ENCODE assay signal across 7 mouse cellular contexts in the genomic region with DNA sequence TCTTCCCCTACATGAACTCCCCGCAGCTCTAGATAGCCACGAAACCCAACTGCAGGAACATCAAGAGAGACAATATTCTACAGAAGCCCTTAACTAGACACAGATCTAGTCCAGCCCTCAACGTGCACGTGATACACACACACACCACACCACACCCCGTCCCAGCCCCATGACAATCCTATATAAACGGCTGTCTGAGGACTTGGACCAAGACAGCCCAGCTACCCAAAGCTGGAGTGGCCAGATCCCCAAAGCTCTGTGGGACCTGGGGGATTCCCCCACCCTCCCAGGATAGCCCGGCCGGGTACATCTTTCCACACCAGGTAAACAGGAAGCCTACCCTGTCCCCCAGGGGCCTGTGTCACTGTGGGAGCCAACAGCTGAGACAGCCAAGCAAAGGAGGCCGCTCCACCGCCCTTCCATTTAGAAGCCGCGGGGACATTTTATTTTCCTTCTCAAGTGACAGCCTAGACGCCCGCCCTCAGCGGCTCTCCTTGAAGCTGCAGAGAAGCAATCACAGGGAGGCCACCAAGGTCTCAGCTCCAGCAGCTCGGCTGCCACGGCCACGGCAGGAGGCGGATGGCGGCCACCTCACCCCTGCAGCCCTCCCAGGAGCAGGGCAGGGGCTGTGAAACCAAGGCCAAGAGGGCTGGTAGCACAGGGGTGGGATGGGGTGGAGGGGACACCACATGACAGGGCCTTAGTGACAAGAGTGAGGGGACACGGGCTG. TPM values are rescaled to one million over a fixed set of nuclear protein-coding genes. Genes with fewer than 3 reads are reported as not detected.
DNase-seq lines count a peak whose midpoint lies in the region; ATAC-seq and TF ChIP-seq lines count a peak whose summit lies in the region.

No protein-coding gene starts in this region.

- peak; percentile 45 for ATAC-seq in intestine, embryonic 15.5 days
- ATAC-seq in frontal cortex, adult (ENCODE audit: low TSS enrichment) = no peak

- no peak for TF ChIP-seq POLR2A in ES-Bruce4 (IDR thresholded peaks at IDR 0.05; ENCODE audit: insufficient read depth, low read length)

- peak overlapping the region; percentile 14; the same call in 1 of the 2 replicates for H3K9ac ChIP-seq in ES-Bruce4 (ENCODE audit: low read depth, poor library complexity, severe bottlenecking)
- H3K9ac ChIP-seq in intestine, embryonic 15.5 days = peak overlapping the region; percentile 36

- H3K4me2 ChIP-seq in intestine, embryonic 15.5 days (replicated peaks) = peak overlapping the region; percentile 57

- peaks cover 33% of the 10 kb centered on the region for H3K4me1 ChIP-seq in ES-Bruce4 (ENCODE audit: control insufficient read depth, insufficient read depth, low read length)
- H3K4me1 ChIP-seq in intestine, embryonic 15.5 days (replicated peaks) = peaks cover 80% of the 10 kb centered on the region

- peak; percentile 77 for DNase-seq in adrenal gland, adult 8-10 months
- DNase-seq in gastrocnemius, adult 8-10 months (ENCODE audit: low spot score in 2 of 2) = peak; percentile 69 to 73
- DNase-seq in lung, postnatal 36 days = peak; percentile 67
- peak; percentile 70 to 81 for DNase-seq in spleen, adult 18-20 months

- no peak overlapping the region for H3K27ac ChIP-seq in ES-Bruce4 (ENCODE audit: insufficient read depth, low read length)
- H3K27ac ChIP-seq in intestine, embryonic 15.5 days = peak overlapping the region; percentile 86

- no peak overlapping the region for H3K4me3 ChIP-seq in ES-Bruce4 (ENCODE audit: low read depth, low read length)
- peak overlapping the region; percentile 11; the same call in 1 of the 2 replicates for H3K4me3 ChIP-seq in intestine, embryonic 15.5 days (replicated peaks)

- H3K36me3 ChIP-seq in ES-Bruce4 (ENCODE audit: control insufficient read depth, insufficient read depth, low read length, poor library complexity, severe bottlenecking) = no peaks in the 10 kb centered on the region
- H3K36me3 ChIP-seq in intestine, embryonic 15.5 days = no peaks in the 10 kb centered on the region

- WGBS in intestine, embryonic 15.5 days = 13% methylated on average over 21 of the region's 21 CpGs

- H3K9me3 ChIP-seq in ES-Bruce4 (replicated peaks; ENCODE audit: control insufficient read depth, insufficient read depth, low read length, poor library complexity, severe bottlenecking) = no peaks in the 10 kb centered on the region
- H3K9me3 ChIP-seq in intestine, embryonic 15.5 days = no peaks in the 10 kb centered on the region

- no peaks in the 10 kb centered on the region for H3K27me3 ChIP-seq in ES-Bruce4 (ENCODE audit: control insufficient read depth, insufficient read depth, low read length, poor library complexity, severe bottlenecking)
- no peaks in the 10 kb centered on the region for H3K27me3 ChIP-seq in intestine, embryonic 15.5 days (replicated peaks)

- no peak for TF ChIP-seq CTCF in ES-Bruce4 (IDR thresholded peaks at IDR 0.05; ENCODE audit: low read depth, low read length)

- TF ChIP-seq EP300 in ES-Bruce4 (IDR thresholded peaks at IDR 0.05; ENCODE audit: insufficient read depth, low read depth, low read length) = no peak

RNA-seq across cellular contexts. Expression of a gene that starts 20.6 kb away (rescaled TPM):
- 57.5 and 62.9 TPM in 2 replicates for polyA plus RNA-seq in ES-Bruce4 (2011; ENCODE audit: insufficient read depth, insufficient read length, low read depth, missing spikeins)
- total RNA-seq in adrenal gland, adult 8-10 months (2022) = 100 to 1,000 TPM; 188 to 380 (median 257) TPM
- 100 to 1,000 TPM in 1 of 4 experiments, 10 to 100 TPM in 3; 93.5 to 117 (median 97.9) TPM for total RNA-seq in gastrocnemius, adult 8-10 months (2022)
- 19.9 and 20.0 TPM in 2 replicates for polyA plus RNA-seq in intestine, embryonic 15.5 days (2015; fragmentation: Nextera tagmentation; extraction: Ambion mirVana)
